Mouse (Mus musculus) adrenal gland, postnatal 14 days (tissue): ENCODE results near the gene Ubac1. TPM values are rescaled to one million over a fixed set of nuclear protein-coding genes. Genes with fewer than 3 reads are reported as not detected.

Experiments
- DNase-seq: peaks from one replicate; pipeline ENCODE4 v3.0.0; 2021; ENCODE audit warnings: mixed read lengths
- total RNA-seq: library from RNA; stranded (reverse); gene quantifications from 2 replicates; pipeline ENCODE4 v1.2.3, GENCODE M21; 2021

Ubac1 gene
- total RNA-seq, 1 experiment from 2014 or later, result 58.0 TPM

GRCm38 (mm10) chr2:26024138-26025075, 2.9 kb upstream of the Ubac1 start:
- peak; percentile 42 for DNase-seq

- no peak for DNase-seq
These were observed 1.1 kb upstream of the Ubac1 start for GRCm38 (mm10) chr2:26022626-26023025.

- DNase-seq, result no peak
These were observed 665 bp upstream of the Ubac1 start for GRCm38 (mm10) chr2:26022258-26022565.

GRCm38 (mm10) chr2:26020714-26021560, 610 bp downstream of the Ubac1 start:
- DNase-seq, result peak; percentile 68

GRCm38 (mm10) chr2:26019923-26020322, 1.6 kb downstream of the Ubac1 start:
- DNase-seq, result no peak

- no peak for DNase-seq
These were observed 4.2 kb downstream of the Ubac1 start for GRCm38 (mm10) chr2:26017326-26017725.

- no peak for DNase-seq
These were observed 7.9 kb downstream of the Ubac1 start for GRCm38 (mm10) chr2:26013674-26014073.

GRCm38 (mm10) chr2:26011420-26011819, 10.1 kb downstream of the Ubac1 start:
- DNase-seq, result no peak

- peak; percentile 43 for DNase-seq
These were observed 19.5 kb downstream of the Ubac1 start for GRCm38 (mm10) chr2:26002001-26002400.

GRCm38 (mm10) chr2:26001136-26001535, 20.4 kb downstream of the Ubac1 start:
- peak; percentile 49 for DNase-seq

GRCm38 (mm10) chr2:25997716-25998115, 23.8 kb downstream of the Ubac1 start:
- DNase-seq, result peak; percentile 50

GRCm38 (mm10) chr2:25994791-25995190, 26.8 kb downstream of the Ubac1 start:
- DNase-seq, result no peak

- DNase-seq, result no peak
These were observed 29.3 kb downstream of the Ubac1 start for GRCm38 (mm10) chr2:25992285-25992684.

- DNase-seq, result no peak
These were observed 31.9 kb downstream of the Ubac1 start for GRCm38 (mm10) chr2:25989651-25990050.

GRCm38 (mm10) chr2:25987817-25988216, 33.7 kb downstream of the Ubac1 start:
- DNase-seq, result no peak

GRCm38 (mm10) chr2:25986601-25987000, 34.9 kb downstream of the Ubac1 start:
- DNase-seq, result peak; percentile 27

- peak; percentile 100 for DNase-seq
These were observed 38.2 kb downstream of the Ubac1 start, which contains the start of gene Camsap1 for GRCm38 (mm10) chr2:25983159-25983907. Gene Camsap1, minus strand, starts transcription at chr2:25983282.

GRCm38 (mm10) chr2:25982426-25983091, 39.0 kb downstream of the Ubac1 start:
- DNase-seq, result no peak

GRCm38 (mm10) chr2:25982052-25982425, 39.5 kb downstream of the Ubac1 start:
- DNase-seq, result peak; percentile 77

- DNase-seq, result peak; percentile 27
These were observed 42.5 kb downstream of the Ubac1 start for GRCm38 (mm10) chr2:25978997-25979396.

- no peak for DNase-seq
These were observed 43.8 kb downstream of the Ubac1 start for GRCm38 (mm10) chr2:25977587-25978239.
